Mouse (Mus musculus) olfactory bulb, adult 2 months (tissue): ENCODE measurements around the gene Mkln1.

Source experiments
- CTCF ChIP-seq: fragments of 200-500 bp; IDR thresholded peaks from 2 replicates; pipeline ENCODE4 v1.5.1; 2012; ENCODE audit warnings: low read depth, mild to moderate bottlenecking, low read length, moderate library complexity; ENCODE audit not compliant: insufficient read depth
- POLR2A ChIP-seq: fragments of 200-500 bp; IDR thresholded peaks from 2 replicates; pipeline ENCODE4 v1.6.1; 2012; ENCODE audit warnings: mild to moderate bottlenecking, low read depth, low read length, moderate library complexity; ENCODE audit not compliant: insufficient read depth

GRCm38 (mm10) chr6:31538112-31538511 is 139.6 kb downstream of the Mkln1 start:
- TF ChIP-seq POLR2A (no peak), CTCF (no peak)
